Mouse (Mus musculus): ENCODE measurements at regions not wholly inside any gene's neighbourhood (a gene's known extent, or its start where the extent isn't known, plus 50 kb on each side); places are given as distances from the start of the nearest gene placed in this dataset.

DNA sequence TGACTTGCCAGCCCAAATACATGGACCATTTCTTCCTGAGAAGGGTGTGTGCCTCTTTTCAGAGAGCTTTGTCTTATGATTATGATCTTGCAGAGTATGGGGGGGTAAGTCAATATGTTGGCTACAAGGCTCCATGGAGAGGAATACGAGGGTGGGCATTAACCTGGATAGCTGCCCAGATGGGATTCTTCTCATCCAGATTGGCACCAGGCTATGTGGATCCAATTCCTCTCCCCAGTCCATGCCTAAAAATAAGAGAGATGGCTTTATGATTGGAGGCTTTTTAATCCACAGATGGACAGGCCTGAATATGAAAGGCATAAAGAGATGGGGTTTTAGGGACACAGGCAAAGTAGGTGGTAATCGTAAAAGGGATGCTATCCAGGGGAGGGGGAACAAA is 187.6 kb downstream of the Nr2f2 start:
- Histone ChIP-seq H3K4me2 (ENCODE audit: low read depth, low read length) (no peak overlapping the region), H3K27me3 (ENCODE audit: insufficient read depth, low read length) (peaks cover 16% of the 10 kb centered on the region), H3K4me1 (ENCODE audit: insufficient read depth, low read length) (no peaks in the 10 kb centered on the region), H3K36me3 (ENCODE audit: insufficient read depth, low read length) (no peaks in the 10 kb centered on the region), H3K9ac (replicated peaks; ENCODE audit: low read length) (no peak overlapping the region), H3K4me3 (ENCODE audit: low read length) (no peak overlapping the region), H3K27ac (no peak overlapping the region), H3K9me3 (ENCODE audit: low read length) (no peaks in the 10 kb centered on the region)
- DNase-seq (ENCODE audit: low spot score), result no peak
- ATAC-seq, result no peak
- 56% methylated on average over 2 of the region's 2 CpGs for WGBS
- no peak for TF ChIP-seq CTCF (IDR thresholded peaks at IDR 0.05; ENCODE audit: low read depth)

DNA sequence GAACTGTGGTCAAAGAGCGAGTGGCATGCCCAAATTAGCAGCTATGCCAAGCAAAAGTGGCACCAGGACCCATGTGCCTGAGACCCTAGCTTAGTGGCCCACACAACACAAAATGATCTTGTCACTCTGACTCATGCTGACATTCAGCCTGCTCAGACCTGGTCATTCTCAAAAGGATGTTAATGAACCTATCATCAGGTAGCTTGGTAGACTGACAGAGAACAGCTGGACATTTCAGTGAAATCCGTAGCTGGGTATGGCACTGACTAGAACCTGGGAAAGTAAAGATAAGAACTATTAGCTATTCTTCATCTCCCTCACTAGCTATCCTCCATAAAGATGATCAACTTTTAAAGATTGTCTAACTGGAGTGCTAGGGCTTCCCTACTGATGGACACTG is 188.5 kb downstream of the Nr2f2 start:
- Histone ChIP-seq H3K4me2 (ENCODE audit: low read depth, low read length) (no peak overlapping the region), H3K9ac (replicated peaks; ENCODE audit: low read length) (no peak overlapping the region), H3K4me1 (ENCODE audit: insufficient read depth, low read length) (no peaks in the 10 kb centered on the region), H3K27ac (no peak overlapping the region), H3K36me3 (ENCODE audit: insufficient read depth, low read length) (no peaks in the 10 kb centered on the region), H3K27me3 (ENCODE audit: insufficient read depth, low read length) (peaks cover 17% of the 10 kb centered on the region), H3K4me3 (ENCODE audit: low read length) (no peak overlapping the region), H3K9me3 (ENCODE audit: low read length) (no peaks in the 10 kb centered on the region)
- no peak for TF ChIP-seq CTCF (IDR thresholded peaks at IDR 0.05; ENCODE audit: low read depth)
- 78% methylated on average over 2 of the region's 2 CpGs for WGBS
- DNase-seq (ENCODE audit: low spot score), result no peak
- no peak for ATAC-seq

DNA sequence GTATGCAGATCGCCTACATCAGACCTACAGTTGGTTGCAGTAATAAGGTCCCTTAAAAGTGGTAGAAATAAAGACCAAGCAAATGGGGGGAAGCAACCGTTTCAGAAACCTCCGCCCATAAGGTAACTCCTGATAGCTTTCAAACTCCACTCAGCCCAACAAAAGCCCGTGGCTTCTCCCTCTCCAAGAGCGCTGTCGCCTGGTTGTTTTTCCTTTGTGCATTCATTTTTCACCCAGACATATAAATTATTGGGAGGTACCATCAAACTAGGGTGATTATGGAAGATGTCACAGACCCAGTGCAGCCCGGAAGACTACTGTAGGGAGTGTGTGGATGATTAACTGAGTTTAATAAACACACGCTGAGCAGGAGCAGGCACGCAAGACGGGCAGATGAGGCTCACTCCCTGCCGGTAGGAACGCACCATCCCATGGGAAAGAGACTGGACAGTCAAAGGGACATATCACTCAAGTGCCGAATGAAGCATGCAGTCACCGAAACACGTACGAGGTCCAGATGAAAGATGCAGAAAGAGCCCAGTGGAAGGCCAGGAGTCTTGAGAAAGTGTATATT is 189.8 kb downstream of the Nr2f2 start:
- no peak overlapping the region for H3K9ac ChIP-seq (replicated peaks; ENCODE audit: low read length)
- H3K36me3 ChIP-seq (ENCODE audit: insufficient read depth, low read length), result no peaks in the 10 kb centered on the region
- peaks cover 20% of the 10 kb centered on the region for H3K27me3 ChIP-seq (ENCODE audit: insufficient read depth, low read length)
- H3K9me3 ChIP-seq (ENCODE audit: low read length), result no peaks in the 10 kb centered on the region
- no peak for TF ChIP-seq CTCF (IDR thresholded peaks at IDR 0.05; ENCODE audit: low read depth)
- 36% methylated on average over 16 of the region's 16 CpGs for WGBS
- no peaks in the 10 kb centered on the region for H3K4me1 ChIP-seq (ENCODE audit: insufficient read depth, low read length)
- no peak overlapping the region for H3K4me3 ChIP-seq (ENCODE audit: low read length)
- H3K27ac ChIP-seq, result no peak overlapping the region
- DNase-seq (ENCODE audit: low spot score) (no peak), ATAC-seq (no peak)
- H3K4me2 ChIP-seq (ENCODE audit: low read depth, low read length), result no peak overlapping the region

DNA sequence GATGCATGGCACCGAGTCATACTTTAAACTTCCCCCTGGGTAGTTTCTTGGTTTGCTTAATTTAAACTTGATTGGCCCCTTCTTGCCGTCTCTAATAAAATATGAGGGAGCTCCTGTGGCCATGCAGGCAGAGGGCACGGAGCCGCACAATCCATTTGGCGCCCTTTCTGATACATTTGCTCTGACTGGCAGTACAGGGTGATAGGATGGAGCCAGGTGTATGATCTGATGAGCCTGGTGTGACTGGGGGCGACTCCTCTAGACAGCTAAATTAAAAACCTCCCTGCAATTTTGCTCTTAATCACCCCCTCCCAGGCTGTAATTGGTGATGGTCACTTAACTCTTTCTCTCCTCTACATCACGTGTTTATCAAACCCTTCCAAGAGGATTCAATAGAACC is 190.4 kb downstream of the Nr2f2 start:
- H3K27me3 ChIP-seq (ENCODE audit: insufficient read depth, low read length), result peaks cover 21% of the 10 kb centered on the region

DNA sequence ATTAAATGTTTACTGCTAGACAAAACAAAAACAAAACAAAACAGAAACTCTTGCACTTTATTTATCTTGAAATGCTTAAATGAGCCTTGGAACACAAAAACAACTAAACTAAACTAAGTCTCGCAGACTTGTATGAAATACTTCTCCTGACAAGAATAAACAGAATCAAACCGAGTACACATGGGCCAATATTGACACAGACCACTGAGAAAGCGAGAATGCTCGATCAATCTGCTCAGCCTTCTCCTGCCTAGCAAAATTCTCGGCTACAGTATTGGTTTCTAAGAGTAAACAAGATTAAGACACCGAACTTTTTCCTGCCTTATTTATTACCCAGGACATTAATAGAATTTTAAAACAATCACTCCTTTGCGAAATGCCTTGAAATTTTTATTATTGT is 194.1 kb downstream of the Nr2f2 start:
- no peak overlapping the region for H3K4me3 ChIP-seq (ENCODE audit: low read length)
- no peak for TF ChIP-seq CTCF (IDR thresholded peaks at IDR 0.05; ENCODE audit: low read depth)
- no peaks in the 10 kb centered on the region for H3K36me3 ChIP-seq (ENCODE audit: insufficient read depth, low read length)
- no peaks in the 10 kb centered on the region for H3K4me1 ChIP-seq (ENCODE audit: insufficient read depth, low read length)
- no peak for DNase-seq (ENCODE audit: low spot score)
- H3K27me3 ChIP-seq (ENCODE audit: insufficient read depth, low read length), result peaks cover 37% of the 10 kb centered on the region
- no peak overlapping the region for H3K9ac ChIP-seq (replicated peaks; ENCODE audit: low read length)
- ATAC-seq, result no peak
- no peak overlapping the region for H3K4me2 ChIP-seq (ENCODE audit: low read depth, low read length)
- no peak overlapping the region for H3K27ac ChIP-seq
- 67% methylated on average over 7 of the region's 7 CpGs for WGBS
- no peaks in the 10 kb centered on the region for H3K9me3 ChIP-seq (ENCODE audit: low read length)

More for the DNA sequence above, 190.4 kb downstream of the Nr2f2 start:
- DNase-seq (ENCODE audit: low spot score), result no peak
- Histone ChIP-seq H3K9me3 (ENCODE audit: low read length) (no peaks in the 10 kb centered on the region), H3K4me2 (ENCODE audit: low read depth, low read length) (no peak overlapping the region), H3K27ac (no peak overlapping the region), H3K4me1 (ENCODE audit: insufficient read depth, low read length) (no peaks in the 10 kb centered on the region), H3K36me3 (ENCODE audit: insufficient read depth, low read length) (no peaks in the 10 kb centered on the region), H3K4me3 (ENCODE audit: low read length) (no peak overlapping the region), H3K9ac (replicated peaks; ENCODE audit: low read length) (no peak overlapping the region)
- WGBS, result 58% methylated on average over 7 of the region's 7 CpGs
- ATAC-seq, result no peak
- no peak for TF ChIP-seq CTCF (IDR thresholded peaks at IDR 0.05; ENCODE audit: low read depth)

DNA sequence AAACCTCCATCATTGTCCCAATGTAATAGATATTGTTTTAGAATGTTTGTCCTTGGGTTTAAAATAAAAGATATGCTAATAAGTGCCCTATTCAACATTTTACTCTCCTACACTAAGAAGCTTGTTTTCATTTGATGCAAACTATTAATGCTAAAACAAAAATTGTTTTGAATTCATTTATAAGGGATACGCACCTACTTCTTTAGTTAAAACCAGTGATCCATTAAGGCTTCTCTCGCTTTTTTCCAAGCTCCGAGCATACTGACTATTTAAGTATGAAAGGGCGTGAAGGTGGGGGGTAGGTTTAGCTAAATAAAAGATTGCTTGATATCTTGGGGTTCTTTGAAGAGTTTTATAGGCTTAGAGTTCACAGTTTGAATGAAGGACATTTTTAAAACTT is 195.1 kb downstream of the Nr2f2 start:
- no peak overlapping the region for H3K27ac ChIP-seq
- H3K4me2 ChIP-seq (ENCODE audit: low read depth, low read length), result no peak overlapping the region
- no peaks in the 10 kb centered on the region for H3K4me1 ChIP-seq (ENCODE audit: insufficient read depth, low read length)
- no peak for DNase-seq (ENCODE audit: low spot score)
- no peak for ATAC-seq
- H3K9me3 ChIP-seq (ENCODE audit: low read length), result no peaks in the 10 kb centered on the region
- peaks cover 40% of the 10 kb centered on the region for H3K27me3 ChIP-seq (ENCODE audit: insufficient read depth, low read length)
- no peak overlapping the region for H3K4me3 ChIP-seq (ENCODE audit: low read length)
- no peak for TF ChIP-seq CTCF (IDR thresholded peaks at IDR 0.05; ENCODE audit: low read depth)
- H3K9ac ChIP-seq (replicated peaks; ENCODE audit: low read length), result no peak overlapping the region
- 52% methylated on average over 4 of the region's 4 CpGs for WGBS
- no peaks in the 10 kb centered on the region for H3K36me3 ChIP-seq (ENCODE audit: insufficient read depth, low read length)

DNA sequence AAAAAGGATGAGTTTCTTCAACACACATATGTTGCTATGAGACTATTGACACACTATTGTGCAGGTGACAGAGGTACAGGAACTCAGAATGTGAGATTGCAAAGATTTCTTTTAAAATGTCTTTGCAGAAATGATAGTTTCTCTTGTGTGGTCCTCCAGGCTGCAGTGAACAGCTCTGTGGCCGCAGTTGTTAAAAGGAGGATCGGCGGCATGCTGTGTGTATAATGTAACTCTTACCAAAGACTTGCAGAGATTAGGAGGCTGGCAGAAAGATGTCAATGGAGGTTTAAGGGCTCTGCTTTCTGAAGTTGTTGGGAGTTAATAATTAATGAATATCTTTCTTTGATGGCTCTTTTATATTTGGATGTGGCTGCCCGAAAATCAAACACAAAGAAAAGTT is 198.5 kb downstream of the Nr2f2 start:
- Histone ChIP-seq H3K27ac (no peak overlapping the region), H3K9ac (replicated peaks; ENCODE audit: low read length) (no peak overlapping the region), H3K27me3 (ENCODE audit: insufficient read depth, low read length) (peaks cover 30% of the 10 kb centered on the region), H3K4me3 (ENCODE audit: low read length) (no peak overlapping the region), H3K4me2 (ENCODE audit: low read depth, low read length) (no peak overlapping the region), H3K36me3 (ENCODE audit: insufficient read depth, low read length) (no peaks in the 10 kb centered on the region), H3K4me1 (ENCODE audit: insufficient read depth, low read length) (no peaks in the 10 kb centered on the region), H3K9me3 (ENCODE audit: low read length) (no peaks in the 10 kb centered on the region)
- no peak for DNase-seq (ENCODE audit: low spot score)
- TF ChIP-seq CTCF (IDR thresholded peaks at IDR 0.05; ENCODE audit: low read depth), result no peak
- WGBS, result 39% methylated on average over 4 of the region's 4 CpGs
- no peak for ATAC-seq

Measured in hindbrain, postnatal 0 days (tissue).